Mouse (Mus musculus): ENCODE results near the gene Krt88. TPM values are rescaled to one million over a fixed set of nuclear protein-coding genes. Genes with fewer than 3 reads are reported as not detected.

Krt88 gene
- polyA plus RNA-seq, 1 experiment: not detected

DNA sequence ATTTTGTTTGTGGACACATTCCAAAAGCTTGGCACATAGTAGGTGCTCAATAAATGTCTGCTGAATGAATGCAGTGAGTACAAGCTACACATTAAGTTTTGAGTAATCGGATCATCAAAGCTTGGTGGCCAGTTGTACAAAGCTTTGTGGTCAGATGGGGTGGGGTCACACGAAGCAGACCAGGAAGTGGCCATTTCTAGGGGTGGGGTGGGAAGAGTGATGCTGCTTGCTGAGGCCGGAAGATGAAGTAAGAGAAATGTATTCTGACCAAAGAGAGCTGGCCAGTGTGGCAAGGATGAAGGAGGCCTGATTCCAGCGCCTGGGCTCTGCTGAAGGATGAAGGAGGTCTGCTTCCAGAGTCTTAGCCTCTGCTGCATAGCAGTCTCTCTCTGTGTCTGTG is 21.5 kb downstream of the Krt88 start:
- Histone ChIP-seq H3K4me3 (replicated peaks; ENCODE audit: extremely low read depth, low read depth, low read length) (no peak overlapping the region), H3K4me1 (ENCODE audit: control insufficient read depth, insufficient read depth, low read length) (no peaks in the 10 kb centered on the region)
- no peak for TF ChIP-seq POLR2A (IDR thresholded peaks at IDR 0.05; ENCODE audit: borderline replicate concordance, extremely low read depth, low read depth, low read length)
- TF ChIP-seq CTCF (IDR thresholded peaks at IDR 0.05; ENCODE audit: insufficient read depth, low read length): no peak
- WGBS: 60% methylated on average over 4 of the region's 4 CpGs
- DNase-seq: no peak

DNA sequence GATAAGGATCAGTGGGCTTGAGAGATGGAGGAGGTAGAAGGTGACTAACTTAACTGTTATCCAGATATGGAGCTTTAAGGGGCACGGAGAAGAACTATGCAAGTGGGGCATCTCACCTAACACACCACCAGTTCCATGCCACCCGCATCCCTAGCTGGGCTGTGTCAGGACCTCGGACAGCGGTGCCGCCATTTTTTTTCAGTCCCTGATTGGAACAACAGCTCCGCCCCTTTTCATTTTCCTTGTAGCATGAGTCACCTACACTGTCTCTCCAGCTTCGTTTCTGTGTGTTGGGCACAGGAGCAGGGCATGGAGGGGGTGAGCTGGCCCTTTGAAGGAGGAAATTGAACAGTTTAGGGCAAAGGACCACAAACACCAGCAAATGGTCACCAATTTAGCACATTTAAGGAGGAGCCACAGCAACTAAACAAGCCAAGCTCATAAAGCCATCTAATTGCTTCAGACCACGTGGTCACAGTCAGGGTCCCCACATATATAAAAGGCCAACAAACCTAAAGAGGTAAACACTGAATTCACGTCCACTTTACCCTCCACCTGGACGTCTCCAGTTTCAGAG is 25.5 kb downstream of the Krt88 start, which contains the start of gene Krt86:
Gene Krt86 (plus strand): TSS at position 527 of the 577 bp plus-strand sequence.
- DNase-seq: no peak
- Histone ChIP-seq H3K4me1 (ENCODE audit: control insufficient read depth, insufficient read depth, low read length) (no peaks in the 10 kb centered on the region), H3K4me3 (replicated peaks; ENCODE audit: extremely low read depth, low read depth, low read length) (no peak within 1 kb of the TSS)
- TF ChIP-seq POLR2A (IDR thresholded peaks at IDR 0.05; ENCODE audit: borderline replicate concordance, extremely low read depth, low read depth, low read length): no peak
- TF ChIP-seq CTCF (IDR thresholded peaks at IDR 0.05; ENCODE audit: insufficient read depth, low read length): no peak
- 25% methylated on average over 10 of the region's 10 CpGs for WGBS

GRCm38 (mm10) chr15:101479007-101479665 is 31.6 kb downstream of the Krt88 start:
- TF ChIP-seq POLR2A (IDR thresholded peaks at IDR 0.05; ENCODE audit: borderline replicate concordance, extremely low read depth, low read depth, low read length): no peak
- TF ChIP-seq CTCF (IDR thresholded peaks at IDR 0.05; ENCODE audit: insufficient read depth, low read length): no peak
- H3K4me1 ChIP-seq (ENCODE audit: control insufficient read depth, insufficient read depth, low read length): no peaks in the 10 kb centered on the region
- peak overlapping the region; percentile 1 for H3K4me3 ChIP-seq (replicated peaks; ENCODE audit: extremely low read depth, low read depth, low read length)
- 6% methylated on average over 31 of the region's 31 CpGs for WGBS
- DNase-seq: peak; percentile 50

DNA sequence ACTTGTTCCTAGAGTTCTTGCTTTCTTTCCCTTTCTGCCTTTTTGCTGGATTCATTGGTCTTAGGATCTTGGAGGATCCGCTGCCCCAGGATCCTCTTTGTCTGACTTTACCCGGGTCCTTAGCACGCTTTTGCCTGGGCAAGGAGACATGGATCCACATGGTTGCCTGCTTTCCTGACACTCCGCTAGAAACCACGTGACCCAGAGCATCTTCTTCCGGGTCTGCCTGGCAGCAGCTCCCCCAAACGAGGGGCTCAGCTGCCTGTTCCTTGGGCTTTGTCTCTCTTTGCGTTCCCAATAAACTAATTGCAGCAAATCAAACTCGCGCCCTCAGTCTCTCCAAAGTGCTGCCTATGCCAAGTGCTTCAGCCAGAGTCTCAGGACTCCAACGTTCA is 32.1 kb downstream of the Krt88 start:
- no peak for DNase-seq
- Histone ChIP-seq H3K4me1 (ENCODE audit: control insufficient read depth, insufficient read depth, low read length) (no peaks in the 10 kb centered on the region), H3K4me3 (replicated peaks; ENCODE audit: extremely low read depth, low read depth, low read length) (no peak overlapping the region)
- TF ChIP-seq CTCF (IDR thresholded peaks at IDR 0.05; ENCODE audit: insufficient read depth, low read length): no peak
- no peak for TF ChIP-seq POLR2A (IDR thresholded peaks at IDR 0.05; ENCODE audit: borderline replicate concordance, extremely low read depth, low read depth, low read length)
- 36% methylated on average over 11 of the region's 11 CpGs for WGBS

GRCm38 (mm10) chr15:101482056-101482455 is 34.5 kb downstream of the Krt88 start:
- Histone ChIP-seq H3K4me1 (ENCODE audit: control insufficient read depth, insufficient read depth, low read length) (no peaks in the 10 kb centered on the region), H3K4me3 (replicated peaks; ENCODE audit: extremely low read depth, low read depth, low read length) (no peak overlapping the region)
- TF ChIP-seq POLR2A (IDR thresholded peaks at IDR 0.05; ENCODE audit: borderline replicate concordance, extremely low read depth, low read depth, low read length) (no peak), CTCF (IDR thresholded peaks at IDR 0.05; ENCODE audit: insufficient read depth, low read length) (no peak)
- WGBS: 30% methylated on average over 4 of the region's 4 CpGs
- DNase-seq: no peak

DNA sequence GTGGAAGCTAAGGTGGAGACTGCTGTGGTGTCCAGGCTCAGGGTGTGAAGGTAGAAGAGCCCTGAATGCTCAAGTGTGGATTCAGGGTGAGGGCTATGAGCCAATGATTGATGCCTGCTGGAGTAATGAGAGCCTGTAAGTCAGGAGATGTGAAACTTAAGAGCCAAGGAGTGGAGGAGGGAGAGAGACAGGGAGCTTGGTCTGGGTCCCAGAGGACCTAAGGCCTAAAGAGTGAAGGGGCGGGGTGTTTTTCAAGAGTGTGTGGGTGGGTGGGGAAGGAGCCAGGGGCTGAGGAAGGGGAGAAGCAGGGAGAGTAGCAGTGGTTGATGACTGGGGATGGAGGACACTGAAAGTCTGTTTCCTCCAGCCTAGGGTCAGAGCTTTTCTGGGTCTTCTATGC is 36.1 kb downstream of the Krt88 start:
- Histone ChIP-seq H3K4me1 (ENCODE audit: control insufficient read depth, insufficient read depth, low read length) (no peaks in the 10 kb centered on the region), H3K4me3 (replicated peaks; ENCODE audit: extremely low read depth, low read depth, low read length) (no peak overlapping the region)
- TF ChIP-seq CTCF (IDR thresholded peaks at IDR 0.05; ENCODE audit: insufficient read depth, low read length): no peak
- no peak for TF ChIP-seq POLR2A (IDR thresholded peaks at IDR 0.05; ENCODE audit: borderline replicate concordance, extremely low read depth, low read depth, low read length)
- DNase-seq: no peak
- WGBS: 73% methylated on average over 1 of the region's 1 CpGs

DNA sequence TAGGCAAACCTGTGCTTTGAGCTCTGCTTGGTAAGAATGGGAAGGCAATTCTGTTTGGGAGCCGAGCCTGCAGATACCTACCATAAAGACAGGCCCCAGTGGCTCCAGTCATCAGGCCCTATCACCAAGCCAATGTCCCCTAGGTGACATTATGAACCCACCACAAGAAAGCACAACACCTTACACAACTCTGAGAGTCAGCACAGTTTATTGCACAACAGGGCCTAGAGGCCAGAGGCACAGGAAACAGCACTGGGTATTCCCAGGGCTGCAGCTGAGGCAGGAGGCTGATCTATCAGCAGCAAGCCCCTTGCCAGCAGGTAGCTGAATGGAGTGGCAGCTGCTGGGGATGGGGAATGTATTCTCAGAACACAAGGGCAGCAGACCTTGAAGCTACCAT is 37.4 kb downstream of the Krt88 start:
- Histone ChIP-seq H3K4me3 (replicated peaks; ENCODE audit: extremely low read depth, low read depth, low read length) (no peak overlapping the region), H3K4me1 (ENCODE audit: control insufficient read depth, insufficient read depth, low read length) (no peaks in the 10 kb centered on the region)
- no peak for TF ChIP-seq POLR2A (IDR thresholded peaks at IDR 0.05; ENCODE audit: borderline replicate concordance, extremely low read depth, low read depth, low read length)
- no peak for TF ChIP-seq CTCF (IDR thresholded peaks at IDR 0.05; ENCODE audit: insufficient read depth, low read length)
- 96% methylated on average over 1 of the region's 1 CpGs for WGBS
- no peak for DNase-seq

DNA sequence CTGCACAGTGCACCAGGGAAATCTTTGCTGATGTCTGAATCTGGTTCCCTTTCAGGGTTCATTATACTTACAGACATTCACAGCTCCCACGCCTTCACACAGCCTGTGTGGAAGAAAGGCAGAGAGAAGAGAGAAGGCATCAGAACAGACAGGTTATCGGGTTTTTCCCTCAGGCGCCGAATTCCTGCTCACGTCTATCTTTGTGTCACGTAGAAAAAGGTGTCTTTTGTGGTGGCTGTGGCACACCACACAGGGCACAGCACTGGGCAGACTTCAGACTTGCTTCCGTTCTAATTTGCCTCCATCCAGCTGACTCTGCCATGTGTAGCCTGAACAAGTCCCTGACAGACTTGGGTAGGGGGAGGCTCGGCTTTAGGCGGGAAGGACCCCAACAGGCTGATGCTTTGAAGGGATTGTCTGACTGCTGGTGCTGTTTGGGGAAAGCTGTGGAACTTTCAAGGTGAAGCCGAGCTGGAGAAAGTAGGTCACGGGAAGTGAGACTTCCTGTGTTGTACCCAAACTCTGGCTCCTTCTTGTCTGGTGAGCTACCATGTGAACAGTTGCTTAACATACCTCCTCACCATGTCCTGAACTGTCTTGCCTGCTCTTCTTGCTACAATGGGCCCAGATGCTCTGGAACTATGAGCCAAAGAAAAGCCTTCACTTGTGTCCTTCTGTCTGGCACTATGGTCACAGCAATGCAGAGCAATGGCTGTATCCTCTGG is 38.5 kb downstream of the Krt88 start:
- no peak for DNase-seq
- TF ChIP-seq POLR2A (IDR thresholded peaks at IDR 0.05; ENCODE audit: borderline replicate concordance, extremely low read depth, low read depth, low read length) (no peak), CTCF (IDR thresholded peaks at IDR 0.05; ENCODE audit: insufficient read depth, low read length) (no peak)
- WGBS: 74% methylated on average over 11 of the region's 11 CpGs
- H3K4me3 ChIP-seq (replicated peaks; ENCODE audit: extremely low read depth, low read depth, low read length): no peak overlapping the region
- H3K4me1 ChIP-seq (ENCODE audit: control insufficient read depth, insufficient read depth, low read length): no peaks in the 10 kb centered on the region

DNA sequence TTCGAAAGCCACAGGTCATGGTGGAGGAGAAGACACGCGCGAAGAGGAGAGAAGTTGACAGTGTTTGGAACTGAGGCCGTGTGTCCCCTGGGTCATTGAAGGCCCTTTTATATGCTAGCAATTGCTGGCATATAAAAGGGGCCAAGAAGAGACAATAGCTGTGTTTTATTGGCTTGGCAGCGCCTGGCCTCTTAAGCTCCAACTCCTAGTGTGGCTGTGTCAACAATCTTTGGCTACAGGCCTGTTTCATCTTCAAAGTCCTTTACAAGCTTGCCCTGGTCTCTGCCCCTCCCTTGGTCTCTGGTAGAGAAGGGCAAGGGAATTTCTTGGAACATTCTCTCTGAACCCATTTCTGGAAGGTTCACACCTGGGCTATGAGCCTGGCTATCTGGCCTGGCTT is 43.9 kb downstream of the Krt88 start, which contains the start of gene Krt83:
Gene Krt83 (minus strand): TSS at position 82 of the 400 bp plus-strand sequence.
- no peak for TF ChIP-seq CTCF (IDR thresholded peaks at IDR 0.05; ENCODE audit: insufficient read depth, low read length)
- TF ChIP-seq POLR2A (IDR thresholded peaks at IDR 0.05; ENCODE audit: borderline replicate concordance, extremely low read depth, low read depth, low read length): no peak
- no peak within 1 kb of the TSS for H3K4me3 ChIP-seq (replicated peaks; ENCODE audit: extremely low read depth, low read depth, low read length)
- WGBS: 67% methylated on average over 6 of the region's 6 CpGs
- no peak for DNase-seq
- no peaks in the 10 kb centered on the region for H3K4me1 ChIP-seq (ENCODE audit: control insufficient read depth, insufficient read depth, low read length)

Data from lung, adult 2 months (tissue).